Mouse (Mus musculus) liver, embryonic 14.5 days (tissue): Measurements from ENCODE around the gene Jkamp. TPM values are rescaled to one million over a fixed set of nuclear protein-coding genes. Genes with fewer than 3 reads are reported as not detected.
A peak's percentile ranks its signal among the peaks of the same experiment; 100 is the strongest.

Experiments
- ATAC-seq: fragments of 200-750 bp; cut with Nextera tagmentation; 2 replicates; pipeline ENCODE4 v1.8.0; 2017; ENCODE audit warnings: moderate number of reproducible peaks, mild to moderate bottlenecking, moderate library complexity; ENCODE audit not compliant: insufficient read depth
- DNase-seq, 3 experiments: peaks; one replicate each; pipeline ENCODE4 v3.0.0-alpha.2; 2012 to 2013; ENCODE audit warnings: low read depth in 3 of 3, low spot score in 3 of 3
- H3K27ac ChIP-seq: fragments of 300-500 bp; sonication (generic); 2 replicates; pipeline ENCODE4 v1.5.1; 2014; ENCODE audit warnings: moderate library complexity, mild to moderate bottlenecking, control low read depth, inconsistent platforms
- H3K27me3 ChIP-seq: fragments of 300-500 bp; sonication (generic); 2 replicates; pipeline ENCODE4 v1.6.1; 2014; ENCODE audit warnings: mild to moderate bottlenecking, low read length, moderate library complexity; ENCODE audit not compliant: control insufficient read depth, insufficient read depth
- H3K36me3 ChIP-seq: fragments of 300-500 bp; sonication (generic); replicated peaks from 2 replicates; pipeline ENCODE4 v1.6.1; 2014; ENCODE audit warnings: low read depth; ENCODE audit not compliant: control insufficient read depth, insufficient read depth
- H3K4me1 ChIP-seq, 2 experiments: fragments of 200-500 bp in 1 of 2; fragments of 300-500 bp in 1 of 2; sonication (generic) in 1 of 2; replicated peaks; 2 replicates each; pipeline ENCODE4 v1.6.1; 2012 to 2014; ENCODE audit warnings: antibody characterized with exemption in 1 of 2, inconsistent platforms in 1 of 2, low read length in 1 of 2; ENCODE audit not compliant: control insufficient read depth in 2 of 2, insufficient read depth in 2 of 2
- H3K4me2 ChIP-seq: fragments of 300-500 bp; sonication (generic); 2 replicates; pipeline ENCODE4 v1.6.1; 2014; ENCODE audit warnings: low read depth, mild to moderate bottlenecking, control low read depth, moderate library complexity
- H3K4me3 ChIP-seq, 2 experiments: fragments of 200-500 bp in 1 of 2; fragments of 300-500 bp in 1 of 2; sonication (generic) in 1 of 2; 2 replicates each; pipeline ENCODE4 v1.5.1; 2012 to 2014; ENCODE audit warnings: low read depth in 2 of 2, low read length in 2 of 2, mild to moderate bottlenecking in 2 of 2, control low read depth in 1 of 2, inconsistent platforms in 1 of 2, moderate library complexity in 1 of 2; ENCODE audit not compliant: insufficient read depth in 1 of 2
- H3K9ac ChIP-seq: fragments of 300-500 bp; sonication (generic); replicated peaks from 2 replicates; pipeline ENCODE4 v1.6.1; 2014; ENCODE audit warnings: mild to moderate bottlenecking, control low read depth, moderate library complexity
- H3K9me3 ChIP-seq: fragments of 300-500 bp; sonication (generic); 2 replicates; pipeline ENCODE4 v1.6.1; 2016; ENCODE audit warnings: low read length, mixed read lengths; ENCODE audit not compliant: control insufficient read depth
- CTCF ChIP-seq: IDR thresholded peaks from 2 replicates; pipeline ENCODE4 v1.5.1; 2016; ENCODE audit warnings: antibody characterized with exemption, low read depth, control low read depth
- EP300 ChIP-seq: IDR thresholded peaks from 2 replicates; pipeline ENCODE4 v1.6.1; 2016; ENCODE audit warnings: antibody characterized with exemption, low read depth
- WGBS: fragments of 180-500 bp; shearing (Covaris S2); extraction: QIAGEN DNeasy Blood & Tissue Kit; methylation state at CpG from one replicate; pipeline ENCODE4 v1.1.7; 2014; ENCODE audit not compliant: insufficient replicate concordance; 5-methylcytosine and 5-hydroxymethylcytosine counted together
- polyA plus RNA-seq, 2 experiments: library from polyadenylated mRNA; depleted of rRNA in 1 of 2; stranded (reverse) in 1 of 2; unstranded in 1 of 2; fragments of >200 nt; fragmentation: Nextera tagmentation in 1 of 2; extraction: Ambion mirVana in 1 of 2; gene quantifications; 2 replicates each; pipeline versions ENCODE4 v1.2.1 to v1.2.3; 2012 to 2014

The Jkamp gene
- polyA plus RNA-seq, 2 experiments: 10.5 to 12.8 TPM

- Histone ChIP-seq H3K4me3 (no peak overlapping the region), H3K4me2 (no peak overlapping the region), H3K4me1 (no peaks in the 10 kb centered on the region), H3K9ac (no peak overlapping the region), H3K9me3 (no peaks in the 10 kb centered on the region), H3K27ac (no peak overlapping the region), H3K27me3 (no peaks in the 10 kb centered on the region), H3K36me3 (no peaks in the 10 kb centered on the region)
- ATAC-seq: no peak
- 72% methylated on average over 5 of the region's 5 CpGs for WGBS
- no peak for DNase-seq
- TF ChIP-seq CTCF (no peak), EP300 (no peak)
Measured at GRCm38 (mm10) chr12:72104027-72104426, 18.6 kb downstream of the Jkamp start.

- Histone ChIP-seq H3K36me3 (no peaks in the 10 kb centered on the region), H3K9ac (no peak overlapping the region), H3K9me3 (no peaks in the 10 kb centered on the region), H3K27ac (no peak overlapping the region), H3K27me3 (no peaks in the 10 kb centered on the region), H3K4me3 (no peak overlapping the region), H3K4me1 (no peaks in the 10 kb centered on the region), H3K4me2 (no peak overlapping the region)
- DNase-seq: peak in 1 of 3 experiments; percentile 36
- 24% methylated on average over 14 of the region's 14 CpGs for WGBS
- TF ChIP-seq EP300 (no peak), CTCF (peak; percentile 62)
- ATAC-seq: no peak
Measured at GRCm38 (mm10) chr12:72104525-72105281, 19.3 kb downstream of the Jkamp start.

GRCm38 (mm10) chr12:72115126-72115525, 29.7 kb downstream of the Jkamp start:
- Histone ChIP-seq H3K27ac (no peak overlapping the region), H3K27me3 (no peaks in the 10 kb centered on the region), H3K9me3 (no peaks in the 10 kb centered on the region), H3K4me2 (no peak overlapping the region), H3K4me3 (no peak overlapping the region), H3K4me1 (no peaks in the 10 kb centered on the region), H3K9ac (no peak overlapping the region), H3K36me3 (no peaks in the 10 kb centered on the region)
- ATAC-seq: no peak
- no peak for DNase-seq
- WGBS: 65% methylated on average over 6 of the region's 6 CpGs
- no peak for TF ChIP-seq CTCF
- no peak for TF ChIP-seq EP300

- 63% methylated on average over 22 of the region's 23 CpGs for WGBS
- Histone ChIP-seq H3K36me3 (no peaks in the 10 kb centered on the region), H3K9me3 (no peaks in the 10 kb centered on the region), H3K27me3 (no peaks in the 10 kb centered on the region), H3K4me1 (no peaks in the 10 kb centered on the region), H3K9ac (no peak overlapping the region), H3K4me3 (no peak overlapping the region), H3K4me2 (no peak overlapping the region), H3K27ac (no peak overlapping the region)
- no peak for TF ChIP-seq CTCF
- TF ChIP-seq EP300: no peak
- ATAC-seq: no peak
- no peak for DNase-seq
Measured at GRCm38 (mm10) chr12:72115686-72116345, 30.4 kb downstream of the Jkamp start.

GRCm38 (mm10) chr12:72129203-72129602, 43.8 kb downstream of the Jkamp start:
- no peak overlapping the region for H3K4me3 ChIP-seq
- TF ChIP-seq CTCF: no peak
- no peak for TF ChIP-seq EP300
- no peak for ATAC-seq
- H3K27ac ChIP-seq: no peak overlapping the region
- WGBS: 71% methylated on average over 10 of the region's 10 CpGs
- H3K36me3 ChIP-seq: no peaks in the 10 kb centered on the region
- H3K4me2 ChIP-seq: no peak overlapping the region
- no peaks in the 10 kb centered on the region for H3K27me3 ChIP-seq
- H3K4me1 ChIP-seq: no peaks in the 10 kb centered on the region
- no peaks in the 10 kb centered on the region for H3K9me3 ChIP-seq
- no peak overlapping the region for H3K9ac ChIP-seq
- no peak for DNase-seq
